Mouse (Mus musculus) E14TG2a.4 (cell line): ENCODE measurements around the gene Otop2.

ENCODE experiments used
- CTCF ChIP-seq: conservative IDR thresholded peaks from 2 replicates; pipeline ENCODE4 v1.5.1; 2014; ENCODE audit warnings: low read length
- NANOG ChIP-seq: IDR thresholded peaks from 2 replicates; pipeline ENCODE4 v1.6.1; 2014; ENCODE audit warnings: borderline replicate concordance, low read length, mixed read lengths
- POU5F1 ChIP-seq: IDR thresholded peaks from 2 replicates; pipeline ENCODE4 v1.6.1; 2014; ENCODE audit warnings: low read length, borderline replicate concordance

DNA sequence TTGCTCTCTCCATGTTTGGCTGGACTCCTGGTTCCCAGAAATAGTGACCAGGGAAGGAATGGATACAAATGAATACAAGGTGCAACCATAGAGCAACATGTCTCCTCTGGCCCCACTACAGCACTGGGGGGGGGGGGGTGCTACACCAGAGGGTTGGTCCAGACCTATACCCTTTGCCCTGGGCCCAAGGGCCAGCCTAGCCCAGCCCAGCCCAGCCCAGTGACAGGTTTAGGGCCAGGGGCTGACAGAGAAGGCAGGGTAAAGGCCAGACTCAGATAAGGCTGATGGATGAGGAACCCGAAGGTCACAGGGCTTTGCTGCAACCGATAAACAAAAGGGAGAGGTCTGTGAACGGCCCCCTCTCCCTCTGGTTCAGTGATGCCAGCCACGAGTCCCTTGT, 43.0 kb downstream of the Otop2 start:
- no peak for TF ChIP-seq CTCF
- no peak for TF ChIP-seq POU5F1
- TF ChIP-seq NANOG: no peak
